Mouse (Mus musculus): ENCODE results near the gene Gcn1l1.

Gcn1l1 gene

GRCm38 (mm10) chr5:115666366-115667065 is 101.5 kb downstream of the Gcn1l1 start:
- no peak for DNase-seq

GRCm38 (mm10) chr5:115667210-115667609 is 102.2 kb downstream of the Gcn1l1 start:
- DNase-seq, result no peak

GRCm38 (mm10) chr5:115667894-115668293 is 102.8 kb downstream of the Gcn1l1 start:
- DNase-seq, result no peak

GRCm38 (mm10) chr5:115668986-115669385 is 103.9 kb downstream of the Gcn1l1 start:
- DNase-seq, result no peak

GRCm38 (mm10) chr5:115669974-115670373 is 104.9 kb downstream of the Gcn1l1 start:
- no peak for DNase-seq

GRCm38 (mm10) chr5:115670406-115670805 is 105.4 kb downstream of the Gcn1l1 start:
- no peak for DNase-seq

GRCm38 (mm10) chr5:115671846-115672245 is 106.8 kb downstream of the Gcn1l1 start:
- no peak for DNase-seq

Measured in thymus, adult 18-20 months (tissue).